Mouse (Mus musculus) layer of hippocampus, adult 9-11 months (tissue): ENCODE measurements at regions not wholly inside any gene's neighbourhood (a gene's known extent, or its start where the extent isn't known, plus 50 kb on each side); places are given as distances from the start of the nearest gene placed in this dataset.
"Not testable (repeated sequence)": the region's sequence is repeated elsewhere in the genome, so short reads cannot be mapped to it uniquely, and the experiment has no call there.

ENCODE experiments used
- DNase-seq: peaks from one replicate; pipeline ENCODE4 v3.0.0; 2022

DNA sequence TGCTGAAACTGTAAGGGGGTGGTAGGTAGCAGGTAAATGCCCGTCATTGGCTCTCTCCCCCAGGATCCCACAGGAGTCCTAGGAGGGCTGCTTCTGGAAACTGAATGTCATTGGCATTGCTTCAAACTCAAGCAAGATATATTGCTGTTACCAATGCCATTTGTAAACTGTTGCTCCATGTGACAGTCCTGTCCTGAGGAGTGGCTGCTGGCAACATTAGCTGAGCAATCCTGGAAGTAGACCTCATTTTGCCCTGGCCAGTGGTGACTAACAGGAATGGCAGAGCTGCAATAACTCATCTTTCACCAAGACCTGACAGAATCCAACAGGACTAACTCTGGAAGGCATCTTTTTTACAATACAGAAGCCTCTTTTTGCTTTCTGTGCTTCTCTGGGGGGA lies 143.2 kb downstream of the Gm815 start:
- DNase-seq, result no peak

DNA sequence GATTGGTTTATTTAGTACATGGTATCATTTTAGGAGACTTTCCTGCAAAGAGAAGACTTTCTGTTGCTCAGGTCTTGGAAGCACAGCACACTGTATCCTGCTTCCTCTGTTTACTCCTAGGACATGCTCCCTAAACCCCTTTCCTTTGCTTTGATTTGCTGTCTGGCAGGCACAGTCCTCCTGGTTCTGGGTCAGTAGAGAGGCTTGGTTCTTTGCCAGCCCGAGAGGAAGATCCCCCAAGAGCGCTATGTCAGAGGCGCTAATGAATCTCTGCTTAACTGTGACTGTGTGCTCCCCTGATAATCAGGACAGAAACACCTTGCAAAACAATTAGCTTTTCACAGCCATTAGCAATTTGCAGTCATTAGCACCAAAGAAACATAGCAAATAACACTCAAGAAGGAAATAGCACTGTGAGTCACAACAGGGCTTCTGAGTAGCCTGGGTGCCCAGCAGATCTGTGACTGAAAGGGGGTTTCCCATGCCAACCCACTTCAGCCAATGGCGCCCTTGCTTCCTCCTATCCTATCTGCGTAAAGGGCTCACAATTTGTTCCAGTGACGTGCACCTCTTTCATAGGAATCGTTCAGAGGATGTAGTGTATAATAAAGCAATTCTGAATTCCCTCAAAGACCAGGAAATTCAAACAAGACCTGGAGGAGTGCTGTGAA lies 145.5 kb downstream of the Gm815 start:
- no peak for DNase-seq

DNA sequence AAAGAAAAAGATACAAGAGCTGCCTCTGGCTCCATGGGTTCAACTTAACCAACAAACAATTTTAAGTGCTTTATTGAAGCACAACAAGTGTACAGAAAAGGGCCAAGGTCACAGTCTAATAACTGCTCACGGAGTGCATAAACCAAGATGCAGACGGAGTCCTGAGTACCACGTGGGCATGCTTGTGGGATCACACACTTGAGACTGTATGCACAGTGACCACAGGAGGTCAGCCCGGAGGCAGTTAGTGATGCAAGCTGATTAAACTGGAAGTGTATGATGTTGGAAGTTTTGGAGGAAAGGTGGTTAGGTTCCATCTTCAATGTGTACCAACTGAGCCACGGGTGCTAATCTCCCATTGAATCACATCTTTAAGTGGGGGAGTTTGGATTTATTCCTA lies 146.9 kb downstream of the Gm815 start:
- DNase-seq, result no peak

DNA sequence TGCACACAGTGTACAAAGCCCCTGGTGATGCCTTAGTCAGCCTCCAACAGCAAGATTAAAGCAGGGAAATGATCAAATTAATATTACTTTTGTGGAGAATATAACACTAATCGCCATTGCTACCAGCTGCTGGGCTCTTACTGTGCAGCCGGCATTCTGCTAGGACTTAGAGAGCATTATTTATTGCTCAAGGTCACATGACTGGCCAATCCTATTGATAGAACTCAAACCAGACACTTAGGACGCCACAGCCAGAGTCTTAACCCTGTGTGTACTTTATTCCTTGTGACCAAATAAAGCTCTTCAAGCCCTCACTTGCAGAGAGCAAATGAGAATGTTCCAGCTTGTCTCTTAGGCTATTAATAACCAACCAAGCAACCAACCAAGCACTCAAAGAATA lies 152.6 kb downstream of the Gm815 start:
- no peak for DNase-seq

DNA sequence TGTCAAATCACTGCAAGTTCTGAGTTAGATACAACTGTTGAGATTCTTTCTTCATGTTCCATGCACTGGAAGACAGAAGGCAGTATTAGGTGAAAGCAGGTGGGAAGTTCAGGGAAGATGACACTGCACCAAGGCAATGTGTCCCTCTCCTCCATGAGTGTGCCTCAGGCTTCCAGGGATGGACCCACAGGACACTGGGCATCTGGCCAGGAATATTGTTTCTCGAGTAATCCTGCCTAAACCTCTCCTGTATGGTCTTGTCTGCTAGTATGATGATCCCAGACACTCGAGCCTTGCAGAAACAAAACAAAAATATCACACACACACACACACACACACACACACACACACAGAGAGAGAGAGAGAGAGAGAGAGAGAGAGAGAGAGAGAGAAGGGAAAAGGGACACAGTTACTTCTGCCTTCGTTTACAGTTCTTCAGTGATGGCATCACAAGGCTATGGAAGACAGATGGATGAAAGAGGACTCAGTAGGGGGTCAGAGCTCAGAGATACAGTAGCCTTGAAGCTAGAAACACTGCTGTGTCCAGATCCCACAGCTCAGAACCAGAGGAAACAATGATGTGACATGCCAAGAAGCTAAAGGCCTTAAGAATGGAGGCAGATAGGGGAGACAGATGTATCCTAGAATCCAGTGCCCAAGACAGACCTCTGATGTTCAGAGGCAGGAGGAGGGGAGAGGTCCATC lies 154.8 kb downstream of the Gm815 start:
- DNase-seq, result no peak

DNA sequence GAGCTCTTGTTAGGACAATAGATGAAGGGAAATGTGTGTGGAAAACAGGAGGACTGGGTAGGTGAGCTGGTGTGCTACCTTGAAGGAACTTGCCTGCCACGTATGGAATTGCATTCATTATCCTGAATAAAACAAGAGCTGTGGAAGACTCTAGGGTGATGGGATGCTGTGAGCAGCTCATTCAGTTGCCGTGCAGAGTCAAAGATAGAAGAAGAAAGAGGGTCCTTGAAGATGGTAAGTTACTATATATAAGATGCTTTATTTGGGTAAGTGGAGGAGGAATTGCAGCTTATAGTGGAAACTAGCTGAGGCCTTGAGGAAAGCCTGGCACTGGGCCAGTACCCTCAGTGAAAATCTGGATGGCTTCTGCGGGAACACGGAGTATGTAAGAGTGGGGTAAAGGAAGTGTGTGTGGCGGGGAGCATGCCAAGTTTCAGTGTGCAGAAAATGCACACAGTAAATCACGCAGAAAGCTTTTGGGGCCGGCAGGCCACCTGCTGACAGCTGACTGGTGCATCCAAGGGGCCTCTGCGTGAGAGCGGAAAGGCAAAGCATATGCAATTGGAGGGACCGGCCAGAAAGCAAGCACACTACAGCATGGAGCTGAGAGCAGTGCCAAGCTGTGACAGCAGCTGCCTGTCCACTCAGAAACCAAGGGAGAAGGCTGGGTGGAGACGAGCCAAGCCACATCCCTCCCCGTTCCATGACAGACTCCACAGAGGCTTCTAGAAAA lies 149.7 kb upstream of the Vldlr start:
- peak; percentile 69 for DNase-seq

DNA sequence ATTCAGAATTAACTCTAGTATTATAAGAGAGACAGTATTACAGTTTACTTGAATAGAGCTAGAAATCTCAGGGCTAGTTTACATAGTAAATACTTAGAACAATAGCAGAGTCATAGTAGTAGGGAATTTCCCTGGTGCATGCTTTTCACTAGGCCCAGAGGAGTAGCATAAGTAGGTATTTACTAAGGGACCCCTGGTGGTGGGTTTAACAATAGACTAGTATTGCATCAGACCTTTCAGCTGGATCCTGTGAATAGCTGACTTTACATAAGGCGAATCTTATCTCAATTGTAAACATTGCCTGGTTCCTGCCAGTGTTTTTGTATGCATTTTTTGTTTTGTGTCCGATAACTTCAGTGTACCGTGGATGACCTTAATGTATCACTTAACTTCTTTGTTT lies 143.0 kb upstream of the Vldlr start:
- no peak for DNase-seq

DNA sequence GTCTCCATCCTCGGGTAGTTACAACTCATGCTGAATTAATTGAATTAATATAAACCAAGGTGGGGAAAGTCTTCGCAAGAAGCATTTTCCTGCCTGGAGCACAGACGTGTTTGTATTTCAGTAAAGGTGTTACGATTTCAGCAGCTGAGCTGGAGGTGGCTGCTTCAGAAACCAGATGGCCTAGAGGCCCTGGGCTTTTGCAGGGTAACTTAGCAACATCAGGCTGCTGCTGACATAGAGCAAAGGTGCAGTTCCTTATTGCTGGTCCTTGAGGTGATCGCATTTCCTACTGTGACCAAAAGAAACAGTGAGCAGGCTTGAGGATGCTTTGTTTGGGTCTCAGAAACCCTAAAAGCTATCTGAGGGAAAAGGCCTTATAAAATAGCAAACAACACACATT lies 141.3 kb upstream of the Vldlr start:
- DNase-seq, result no peak

DNA sequence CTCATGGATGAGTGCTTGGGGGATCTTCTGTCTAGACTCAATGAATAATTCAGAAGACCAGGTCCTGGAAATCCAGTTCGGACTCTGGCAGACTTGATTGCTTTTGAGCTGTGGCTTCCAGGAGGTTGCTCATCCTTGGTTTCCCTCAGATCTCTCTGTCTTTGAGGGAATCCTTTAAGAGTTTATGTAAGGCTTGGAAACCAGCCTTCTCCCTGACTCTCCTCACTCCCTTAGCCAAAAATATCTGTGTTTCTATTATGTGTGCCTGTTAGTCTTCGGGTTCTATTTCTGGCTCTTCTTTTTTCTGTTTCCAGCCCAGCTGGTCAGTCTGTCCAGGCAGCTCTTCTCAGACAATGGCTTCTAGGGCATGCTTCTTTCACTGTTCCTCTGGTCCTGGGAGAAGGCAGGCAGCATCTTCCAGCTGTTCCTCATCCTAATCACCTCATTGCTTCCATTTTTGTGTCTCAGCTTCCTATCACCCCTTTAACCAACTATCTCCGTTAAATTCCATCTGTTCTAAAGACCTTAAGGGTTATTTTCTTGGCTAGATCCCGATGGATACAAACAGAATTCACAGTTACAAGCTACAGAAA lies 139.3 kb upstream of the Vldlr start:
- DNase-seq, result no peak

DNA sequence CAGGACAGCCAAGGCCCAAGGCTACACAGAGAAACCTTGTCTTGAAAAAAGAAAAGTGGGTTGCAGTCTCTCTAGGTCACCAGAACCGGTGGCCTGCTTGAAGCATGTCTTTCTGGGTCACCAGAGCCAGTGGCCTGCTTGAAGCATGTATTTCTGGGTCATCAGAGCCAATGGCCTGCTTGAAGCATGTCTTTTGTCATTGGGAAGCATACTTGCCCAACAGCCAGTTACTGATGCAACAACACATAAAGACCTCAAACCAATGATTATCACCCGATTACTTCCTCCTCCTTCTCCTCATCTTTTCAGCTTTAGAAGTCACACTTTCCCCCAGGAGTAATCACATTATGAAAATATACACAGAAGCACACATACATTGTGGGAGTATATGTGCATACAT lies 128.9 kb upstream of the Vldlr start:
- DNase-seq, result no peak

DNA sequence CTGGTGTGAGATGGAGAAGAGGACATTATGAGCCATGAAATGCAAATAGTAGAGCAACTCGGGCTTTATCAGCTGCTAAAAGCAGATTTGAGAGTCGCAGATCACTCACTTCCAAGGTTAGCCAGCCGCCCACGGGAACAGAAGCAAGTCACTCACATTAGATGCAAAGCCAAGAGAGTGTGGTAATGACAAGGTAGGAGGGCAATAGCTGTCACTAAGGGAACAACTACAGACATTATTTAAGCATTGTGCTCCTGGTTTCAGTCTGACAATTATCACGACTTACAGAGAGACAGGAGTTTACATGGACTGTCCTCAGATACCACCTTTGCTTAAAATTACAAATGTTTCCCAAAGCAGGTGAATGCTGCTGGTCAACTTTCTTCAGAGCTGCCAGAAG lies 128.5 kb upstream of the Vldlr start:
- DNase-seq, result no peak

DNA sequence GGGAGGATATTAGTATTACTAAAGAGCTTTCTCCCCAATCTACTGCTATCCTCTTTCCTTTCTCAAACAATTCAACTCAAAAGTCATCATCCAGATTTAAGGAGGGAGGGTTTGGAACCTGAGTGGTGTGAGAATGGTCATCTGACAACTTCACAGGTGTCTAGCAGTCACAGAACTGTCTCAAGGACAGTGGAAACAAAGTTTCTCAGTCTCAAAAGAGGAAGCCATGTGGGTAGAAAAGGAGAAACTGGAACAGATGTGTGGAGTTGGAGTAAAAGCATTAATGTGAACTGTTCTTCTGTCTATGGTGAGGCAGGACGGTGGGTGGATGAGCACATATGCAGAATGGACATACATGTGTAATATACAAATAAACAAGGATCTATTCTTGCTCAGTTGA lies 127.2 kb upstream of the Vldlr start:
- DNase-seq, result no peak

DNA sequence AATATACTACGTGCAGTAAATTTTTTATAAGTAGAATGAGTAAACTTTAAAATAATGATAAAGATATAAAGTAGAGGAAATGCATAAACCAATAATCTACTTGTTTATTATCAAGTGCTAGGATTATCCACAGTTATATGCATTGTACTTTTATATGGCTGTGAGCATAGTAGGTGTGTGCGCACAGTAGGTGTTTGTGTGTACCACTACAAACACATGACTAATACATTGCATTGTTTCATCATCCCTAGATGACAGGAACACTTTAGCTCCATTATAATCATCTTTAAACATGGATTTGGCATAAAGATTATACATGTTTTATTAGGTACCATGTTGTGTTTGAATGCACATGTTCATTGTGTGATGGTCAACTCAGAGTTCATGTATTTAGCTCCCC lies 124.7 kb upstream of the Vldlr start:
- no peak for DNase-seq

DNA sequence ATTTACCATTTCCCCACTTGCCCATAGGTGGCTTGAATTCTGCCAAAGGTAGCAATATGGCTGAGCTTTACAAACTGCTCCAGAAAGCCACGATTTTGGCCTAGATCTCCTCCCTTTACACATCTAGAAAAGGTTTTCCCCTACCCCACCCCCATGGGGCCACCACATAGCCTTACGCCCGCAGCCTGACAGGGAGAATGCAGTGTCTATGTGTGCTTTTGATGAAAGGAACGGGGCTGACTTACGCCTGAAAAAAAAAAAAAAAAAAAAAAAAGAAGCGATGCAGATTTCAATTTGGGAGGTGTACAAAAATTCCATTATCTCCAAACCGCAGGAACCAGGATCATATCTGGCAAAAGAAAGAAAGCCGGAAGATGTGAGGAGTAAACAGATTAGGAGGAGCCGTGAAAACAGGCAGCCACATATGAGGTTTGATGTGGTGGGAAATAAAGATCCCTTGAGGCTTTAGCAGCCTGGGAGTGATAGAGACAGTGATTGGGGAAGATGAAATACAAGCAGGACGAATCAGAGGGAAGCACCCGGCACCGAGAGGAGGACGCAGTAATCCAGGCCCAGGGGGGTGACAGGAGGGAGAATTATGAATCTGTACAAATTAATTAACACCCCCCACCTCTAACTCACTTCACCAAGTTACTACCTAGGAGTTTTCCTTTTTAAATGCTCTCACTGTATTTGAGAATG lies 121.4 kb upstream of the Vldlr start:
- DNase-seq, result no peak

DNA sequence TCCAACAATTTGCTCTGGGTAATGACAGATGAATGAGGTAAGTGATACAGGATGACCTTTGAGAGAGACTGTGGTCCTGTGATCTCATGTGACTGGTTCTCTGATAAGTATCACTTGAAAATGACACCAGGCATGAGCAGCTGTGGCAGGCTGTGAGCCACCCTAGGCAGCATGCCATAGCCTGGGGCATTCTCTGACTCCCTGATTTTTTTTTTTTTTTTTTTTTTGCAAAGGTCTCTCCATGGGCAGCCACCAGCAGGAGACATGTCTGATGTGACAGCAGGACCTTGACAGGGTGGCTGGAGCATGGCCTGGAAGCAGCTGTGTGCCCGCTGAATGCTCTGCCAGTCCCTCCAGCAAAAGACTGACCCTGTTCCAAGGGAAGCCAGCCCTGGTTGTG lies 116.4 kb upstream of the Vldlr start:
- DNase-seq, result no peak

DNA sequence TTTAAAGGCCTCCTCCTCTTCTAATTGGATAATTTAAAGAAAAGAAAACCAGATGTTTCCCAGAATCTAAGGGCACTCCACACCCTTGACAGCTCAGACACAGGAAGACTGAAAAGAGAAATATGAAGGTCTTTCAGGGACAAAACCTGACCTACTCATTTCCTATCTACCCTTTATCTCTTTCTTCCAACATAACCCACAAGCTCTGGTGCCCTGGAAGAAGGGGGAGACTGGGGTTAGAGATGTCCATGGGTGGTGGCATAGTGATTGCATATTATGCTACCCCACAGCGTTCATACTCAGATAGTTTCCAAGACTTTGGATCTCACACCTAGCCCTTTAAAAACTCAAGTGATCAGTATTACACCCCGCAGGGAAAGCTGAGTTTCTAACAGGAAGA lies 105.8 kb upstream of the Vldlr start:
- DNase-seq, result no peak

DNA sequence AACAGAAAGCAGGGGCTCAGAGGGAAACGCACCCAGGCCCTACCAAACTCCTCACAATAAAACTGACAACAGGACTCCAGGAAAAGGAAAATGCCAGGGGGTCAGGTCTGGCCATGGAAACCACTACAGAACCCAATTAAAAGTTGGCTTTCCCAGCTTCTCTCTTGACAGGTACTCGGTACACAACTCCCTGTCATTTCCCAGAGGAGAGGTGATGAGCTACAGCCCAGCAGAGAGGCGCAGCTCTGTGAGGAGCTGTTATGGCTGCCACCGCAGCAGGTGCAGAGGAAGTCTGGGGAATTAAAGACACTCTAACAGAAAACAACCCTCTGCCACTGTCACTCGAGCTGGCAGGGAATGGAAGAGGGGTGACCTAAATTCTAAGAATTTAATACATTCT lies 95.4 kb upstream of the Vldlr start:
- no peak for DNase-seq

DNA sequence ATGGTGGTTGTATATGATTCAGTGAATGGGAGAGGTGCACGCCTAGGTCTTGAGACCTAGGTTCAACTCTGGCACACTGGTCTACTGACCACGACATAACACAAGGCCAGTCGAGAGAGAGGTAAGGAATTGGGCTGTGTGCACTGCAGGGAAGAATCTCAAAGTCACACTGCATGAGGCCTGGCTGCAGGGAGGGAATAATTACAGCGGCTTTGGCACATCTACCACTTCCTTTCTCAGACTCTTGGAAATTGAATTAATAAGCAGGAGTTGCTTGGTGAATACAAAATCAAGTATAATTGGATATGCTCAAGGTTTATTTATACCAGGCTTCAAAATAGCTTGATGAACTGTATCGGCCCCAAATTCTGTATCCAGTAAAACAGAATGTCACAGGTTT lies 93.9 kb upstream of the Vldlr start:
- no peak for DNase-seq

DNA sequence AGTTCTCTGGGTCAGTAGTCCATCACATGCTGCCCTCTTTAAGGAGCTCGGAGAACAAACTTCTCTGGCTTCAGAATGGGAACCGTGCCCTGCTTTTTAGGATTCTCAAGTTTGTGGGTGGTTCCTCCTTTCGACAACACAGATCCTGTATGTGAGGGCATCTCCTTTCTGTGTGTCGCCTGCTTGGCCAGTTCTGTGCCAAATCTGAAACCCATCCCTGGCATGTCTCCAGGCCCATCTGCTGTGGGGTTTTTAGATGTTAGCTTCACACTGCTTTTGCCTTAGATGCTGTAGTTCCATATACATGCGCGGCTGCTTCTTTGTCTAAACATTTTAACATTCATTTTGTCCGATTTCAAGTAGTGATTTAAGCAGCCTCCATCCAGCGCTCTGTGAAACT lies 93.0 kb upstream of the Vldlr start:
- DNase-seq, result peak; percentile 74

DNA sequence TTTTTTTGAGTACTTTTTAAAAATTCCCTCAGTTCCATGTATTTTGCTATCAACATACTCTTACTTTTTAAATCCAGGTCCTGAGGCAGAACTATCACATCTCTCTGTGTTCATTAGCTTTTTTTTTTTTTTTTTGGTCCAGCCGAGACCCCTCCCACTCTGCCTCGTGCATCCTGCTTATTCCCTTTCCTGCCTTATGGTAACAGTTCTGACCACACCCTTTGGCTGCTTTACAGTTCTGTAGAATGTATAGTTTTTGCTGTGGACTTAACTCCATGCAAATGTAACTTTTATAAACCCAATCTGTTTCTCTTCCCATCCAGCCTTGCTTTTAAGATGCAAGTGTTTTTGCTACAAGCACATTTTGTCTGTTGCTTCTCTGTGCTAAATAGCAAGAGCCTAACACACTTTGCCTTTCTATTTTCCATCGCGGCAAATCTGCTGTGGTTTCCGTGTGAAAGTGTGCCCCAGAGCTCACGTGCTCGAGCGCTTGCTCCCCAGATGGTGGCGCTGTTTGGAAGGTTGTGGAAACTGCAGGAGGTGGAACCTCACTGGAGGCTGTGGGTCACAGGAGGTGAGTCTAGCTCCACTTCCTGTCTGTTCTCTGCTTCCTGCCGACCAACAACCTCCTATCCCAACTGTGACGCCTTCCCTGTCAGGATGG lies 92.3 kb upstream of the Vldlr start:
- peak; percentile 17 for DNase-seq

DNA sequence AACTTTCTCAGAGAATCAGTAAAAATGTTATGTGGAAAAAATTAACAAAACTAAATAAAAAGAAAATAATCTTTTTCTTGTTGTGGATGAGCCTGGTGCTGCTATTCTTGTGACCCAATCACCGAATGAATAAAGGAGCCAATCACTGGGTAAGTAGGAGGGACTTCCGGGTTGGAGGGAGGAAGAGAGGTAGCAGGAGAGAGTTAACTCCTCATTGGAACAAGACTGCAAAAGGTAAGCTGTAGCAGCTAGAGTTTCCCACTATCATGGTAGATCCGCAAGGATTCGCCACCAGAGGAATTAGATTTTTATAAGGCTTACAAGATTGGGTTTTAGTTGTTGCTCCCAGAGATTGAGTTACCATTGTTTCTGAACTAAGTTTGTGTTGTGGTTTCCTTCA lies 87.8 kb upstream of the Vldlr start:
- not testable (repeated sequence) for DNase-seq

DNA sequence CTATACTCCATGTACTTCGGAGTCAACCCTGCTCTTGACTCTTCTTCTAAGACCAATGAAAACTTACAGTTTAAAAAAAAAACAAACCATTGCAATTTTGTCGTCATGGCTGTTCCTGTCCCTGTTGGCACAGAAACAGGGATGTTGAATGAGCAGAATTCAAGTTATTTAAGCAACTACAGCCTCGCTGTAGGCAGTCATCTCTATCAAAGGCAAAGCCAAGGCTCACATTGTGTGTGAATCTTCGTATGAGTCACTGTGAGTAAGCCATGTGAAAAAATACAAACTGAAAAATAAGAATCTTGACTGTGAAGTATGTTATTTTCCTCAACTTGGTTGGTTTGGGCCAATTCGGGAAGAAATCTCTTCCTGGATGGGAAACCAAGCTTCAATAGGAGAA lies 81.9 kb upstream of the Vldlr start:
- DNase-seq, result no peak

DNA sequence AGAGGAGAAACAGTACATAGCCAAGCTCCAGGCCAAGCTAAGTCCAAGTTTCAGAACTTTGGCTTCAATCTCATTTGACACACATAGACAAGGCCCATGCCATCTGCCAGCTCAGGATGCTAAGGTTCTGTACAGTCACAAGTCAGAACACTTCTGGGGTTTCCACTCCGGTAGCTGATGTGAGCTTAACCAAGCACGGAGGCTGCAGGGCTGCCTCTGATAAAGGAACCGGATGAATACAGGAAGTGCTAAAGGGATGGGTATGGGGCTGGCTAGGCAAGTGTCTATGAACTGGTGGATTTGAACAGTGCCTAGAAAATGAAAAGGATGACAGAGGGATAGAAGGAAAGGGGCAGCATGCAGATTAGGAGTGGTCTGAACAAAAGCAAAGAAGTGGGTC lies 75.4 kb upstream of the Vldlr start:
- DNase-seq, result no peak
